Mouse (Mus musculus) monocyte, adult 2 months (primary cell): ENCODE results near the gene Nid1.
"Not testable (repeated sequence)": the region's sequence is repeated elsewhere in the genome, so short reads cannot be mapped to it uniquely, and the experiment has no call there.

Experiments
- DNase-seq, 2 experiments: peaks; one replicate each; pipeline ENCODE4 v3.0.0; 2022; ENCODE audit warnings: low spot score in 2 of 2, low read depth in 1 of 2

Nid1 gene

GRCm38 (mm10) chr13:13453332-13453731 lies 16.0 kb downstream of the Nid1 start:
- not testable (repeated sequence) for DNase-seq

GRCm38 (mm10) chr13:13454249-13454648 lies 16.9 kb downstream of the Nid1 start:
- DNase-seq = not testable (repeated sequence)

GRCm38 (mm10) chr13:13455632-13456492 lies 18.5 kb downstream of the Nid1 start:
- DNase-seq = not testable (repeated sequence)

- DNase-seq = no peak
Observed at GRCm38 (mm10) chr13:13458138-13458737, 20.9 kb downstream of the Nid1 start.

- no peak for DNase-seq
Observed at GRCm38 (mm10) chr13:13460521-13461138, 23.3 kb downstream of the Nid1 start.

GRCm38 (mm10) chr13:13461446-13462192 lies 24.3 kb downstream of the Nid1 start:
- DNase-seq = no peak

- no peak for DNase-seq
Observed at GRCm38 (mm10) chr13:13463949-13464348, 26.6 kb downstream of the Nid1 start.

- not testable (repeated sequence) for DNase-seq
Observed at GRCm38 (mm10) chr13:13467249-13467648, 29.9 kb downstream of the Nid1 start.

- no peak for DNase-seq
Observed at GRCm38 (mm10) chr13:13468513-13468912, 31.2 kb downstream of the Nid1 start.

- DNase-seq = no peak
Observed at GRCm38 (mm10) chr13:13471334-13471757, 34.0 kb downstream of the Nid1 start.

GRCm38 (mm10) chr13:13474464-13474863 lies 37.1 kb downstream of the Nid1 start:
- not testable (repeated sequence) for DNase-seq

GRCm38 (mm10) chr13:13474991-13475390 lies 37.6 kb downstream of the Nid1 start:
- no peak for DNase-seq

- DNase-seq = no peak
Observed at GRCm38 (mm10) chr13:13476568-13476967, 39.2 kb downstream of the Nid1 start.

- DNase-seq = no peak
Observed at GRCm38 (mm10) chr13:13477046-13477445, 39.7 kb downstream of the Nid1 start.

- DNase-seq = no peak
Observed at GRCm38 (mm10) chr13:13479986-13480385, 42.6 kb downstream of the Nid1 start.

- DNase-seq = no peak
Observed at GRCm38 (mm10) chr13:13481033-13481432, 43.7 kb downstream of the Nid1 start.

GRCm38 (mm10) chr13:13481875-13482674 lies 44.7 kb downstream of the Nid1 start:
- DNase-seq = no peak

GRCm38 (mm10) chr13:13484351-13484751 lies 47.0 kb downstream of the Nid1 start:
- DNase-seq = no peak

- no peak for DNase-seq
Observed at GRCm38 (mm10) chr13:13484883-13485282, 47.5 kb downstream of the Nid1 start.

- no peak for DNase-seq
Observed at GRCm38 (mm10) chr13:13485682-13486081, 48.3 kb downstream of the Nid1 start.
